Mouse (Mus musculus) limb, embryonic 15.5 days (tissue): ENCODE measurements around the gene Abcd4. TPM values are rescaled to one million over a fixed set of nuclear protein-coding genes. Genes with fewer than 3 reads are reported as not detected.
A peak's percentile ranks its signal among the peaks of the same experiment; 100 is the strongest.

Source experiments
- ATAC-seq: fragments of 200-750 bp; cut with Nextera tagmentation; 2 replicates; pipeline ENCODE4 v1.8.0; 2017; ENCODE audit warnings: low read depth, moderate TSS enrichment; ENCODE audit not compliant: insufficient number of reproducible peaks, low FRiP score, low TSS enrichment
- H3K27ac ChIP-seq: fragments of 300-500 bp; sonication (generic); 2 replicates; pipeline ENCODE4 v1.5.1; 2015; ENCODE audit warnings: moderate library complexity, mild to moderate bottlenecking, inconsistent platforms
- H3K27me3 ChIP-seq: fragments of 300-500 bp; sonication (generic); 2 replicates; pipeline ENCODE4 v1.6.1; 2015; ENCODE audit warnings: inconsistent platforms
- H3K36me3 ChIP-seq: fragments of 300-500 bp; sonication (generic); 2 replicates; pipeline ENCODE4 v1.6.1; 2015; ENCODE audit warnings: inconsistent platforms
- H3K4me1 ChIP-seq: fragments of 300-500 bp; sonication (generic); 2 replicates; pipeline ENCODE4 v1.6.1; 2015; ENCODE audit warnings: inconsistent platforms
- H3K4me2 ChIP-seq: fragments of 300-500 bp; sonication (generic); 2 replicates; pipeline ENCODE4 v1.6.1; 2015; ENCODE audit warnings: mild to moderate bottlenecking, inconsistent platforms
- H3K4me3 ChIP-seq: fragments of 300-500 bp; sonication (generic); 2 replicates; pipeline ENCODE4 v1.5.1; 2015; ENCODE audit warnings: mild to moderate bottlenecking, inconsistent platforms
- H3K9ac ChIP-seq: fragments of 300-500 bp; sonication (generic); 2 replicates; pipeline ENCODE4 v1.6.1; 2015; ENCODE audit warnings: inconsistent platforms
- H3K9me3 ChIP-seq: fragments of 300-500 bp; sonication (generic); 2 replicates; pipeline ENCODE4 v1.6.1; 2016; ENCODE audit warnings: inconsistent platforms
- WGBS: fragments of 180-500 bp; shearing (Covaris S2); methylation state at CpG from one replicate; pipeline ENCODE4 v1.1.7; 2015; 5-methylcytosine and 5-hydroxymethylcytosine counted together
- polyA plus RNA-seq: library from polyadenylated mRNA; unstranded; fragments of >200 nt; fragmentation: Nextera tagmentation; extraction: Ambion mirVana; gene quantifications from 2 replicates; pipeline ENCODE4 v1.2.1, GENCODE M21; 2015

Gene Abcd4
- polyA plus RNA-seq, 1 experiment from 2014 or later: 15.7 TPM

DNA sequence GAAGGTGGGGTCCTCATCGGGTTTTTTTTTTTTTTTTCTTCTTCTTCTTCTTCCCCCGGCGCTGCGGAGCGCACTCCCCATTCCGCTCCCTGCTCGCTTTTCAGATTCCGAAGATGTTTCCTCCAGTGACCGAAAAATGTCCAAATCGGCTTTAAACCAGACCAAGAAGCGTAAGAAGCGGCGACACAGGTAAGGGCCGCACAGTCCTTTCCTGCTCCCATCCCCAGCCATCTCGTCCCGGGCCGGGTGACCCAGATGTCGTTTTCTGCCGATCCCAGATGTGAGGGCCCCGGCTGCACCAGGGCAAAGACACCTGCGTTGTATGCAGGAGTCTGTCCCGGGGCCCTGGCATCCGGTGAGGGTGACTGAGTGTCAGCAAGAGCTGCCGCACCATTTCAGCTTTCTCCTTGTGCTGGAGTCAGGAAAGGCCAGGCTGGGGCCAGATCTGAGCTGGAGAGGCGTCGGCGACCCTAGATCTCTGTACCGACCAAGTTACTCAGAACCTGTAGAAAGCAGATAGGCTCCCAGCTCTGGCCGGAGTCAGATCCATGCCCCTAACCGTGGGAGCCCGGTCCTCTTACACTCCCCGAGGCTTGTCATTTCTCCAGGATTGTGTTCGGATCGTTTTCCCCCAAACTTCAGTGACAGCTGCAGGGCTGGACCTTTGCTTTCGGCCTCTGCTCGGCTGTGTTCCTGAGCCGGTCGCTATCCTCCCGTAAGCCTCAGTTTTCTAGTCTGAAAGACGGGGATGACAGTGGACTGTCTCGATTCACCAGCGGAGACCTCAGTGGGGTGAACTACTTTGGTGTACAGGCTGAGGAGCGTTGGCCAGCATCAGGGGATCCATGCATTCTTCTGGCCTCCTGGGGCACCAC, 45.5 kb downstream of the Abcd4 start:
- Histone ChIP-seq H3K27me3 (peaks cover 79% of the 10 kb centered on the region), H3K4me1 (peaks cover 27% of the 10 kb centered on the region), H3K27ac (no peak overlapping the region), H3K4me2 (peak overlapping the region; percentile 29), H3K9ac (no peak overlapping the region), H3K36me3 (no peaks in the 10 kb centered on the region), H3K4me3 (peak overlapping the region; percentile 11), H3K9me3 (no peaks in the 10 kb centered on the region)
- no peak for ATAC-seq
- WGBS: 4% methylated on average over 43 of the region's 43 CpGs

DNA sequence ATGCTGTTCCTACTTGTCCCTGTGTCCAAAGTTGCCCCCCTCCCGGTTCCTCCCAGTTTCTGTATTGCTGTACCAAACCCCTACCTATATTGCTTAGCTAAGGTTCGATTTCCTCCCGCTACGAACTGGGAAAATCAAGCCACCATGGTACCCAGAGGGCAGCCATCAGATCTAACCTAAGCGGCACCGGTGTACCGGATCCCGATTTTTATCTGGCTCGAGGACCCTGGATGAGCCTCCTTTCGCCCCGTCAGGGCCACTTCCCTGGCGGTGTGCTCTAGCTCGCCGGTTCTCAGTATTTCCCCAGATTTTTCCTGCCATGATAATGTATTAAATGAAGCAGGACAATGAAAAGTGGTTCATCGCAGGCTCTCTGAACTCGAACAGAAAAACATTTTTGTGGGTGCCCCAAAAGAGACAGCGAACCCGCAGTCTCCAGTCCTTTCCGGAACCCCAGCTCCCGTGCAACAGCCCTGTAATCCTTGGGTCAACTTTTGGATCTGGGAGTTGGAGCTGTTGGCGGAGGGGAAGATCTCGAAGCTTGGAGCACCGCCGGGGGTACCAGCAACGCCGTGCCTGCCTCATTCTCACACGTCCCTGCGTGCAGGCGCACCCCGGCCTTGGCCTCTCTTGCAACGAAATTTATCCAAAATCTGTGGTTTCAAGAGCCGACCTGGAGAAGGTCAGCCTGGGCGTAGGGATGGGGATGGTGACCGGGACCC, 46.4 kb downstream of the Abcd4 start:
- no peak for ATAC-seq
- Histone ChIP-seq H3K36me3 (no peaks in the 10 kb centered on the region), H3K27ac (no peak overlapping the region), H3K9me3 (no peaks in the 10 kb centered on the region), H3K4me3 (peak overlapping the region; percentile 11), H3K4me1 (peaks cover 27% of the 10 kb centered on the region), H3K4me2 (peak overlapping the region; percentile 29), H3K9ac (no peak overlapping the region), H3K27me3 (peaks cover 82% of the 10 kb centered on the region)
- 4% methylated on average over 34 of the region's 34 CpGs for WGBS

DNA sequence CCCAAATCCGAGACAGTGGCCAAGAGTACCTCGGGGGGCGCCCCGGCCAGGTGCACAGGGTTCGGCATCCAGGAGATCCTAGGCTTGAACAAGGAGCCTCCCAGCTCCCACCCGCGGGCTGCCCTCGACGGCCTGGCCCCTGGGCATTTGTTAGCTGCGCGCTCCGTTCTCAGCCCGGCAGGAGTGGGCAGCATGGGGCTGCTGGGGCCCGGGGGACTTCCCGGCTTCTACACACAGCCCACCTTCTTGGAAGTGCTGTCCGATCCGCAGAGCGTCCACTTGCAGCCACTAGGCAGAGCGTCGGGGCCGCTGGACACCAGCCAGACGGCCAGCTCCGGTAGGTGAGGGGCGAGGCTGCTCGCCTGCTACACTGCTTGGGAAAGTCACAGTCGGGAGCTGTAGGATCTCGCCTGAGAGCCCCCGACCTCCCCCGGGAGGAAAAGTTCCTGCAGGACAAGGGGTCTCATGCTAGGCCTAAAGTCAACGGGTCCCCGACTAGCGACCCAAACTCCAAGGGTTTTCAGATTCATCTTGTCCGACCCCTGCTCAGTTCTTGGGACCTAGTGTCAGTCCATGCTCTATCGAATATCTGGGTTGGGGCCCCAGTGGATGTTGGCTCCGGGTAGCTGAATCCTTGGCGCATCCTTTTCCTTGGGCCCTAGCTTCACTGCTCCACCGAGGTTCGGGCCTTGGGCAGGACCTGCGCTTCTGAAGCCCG, 47.1 kb downstream of the Abcd4 start:
- Histone ChIP-seq H3K27me3 (peaks cover 80% of the 10 kb centered on the region), H3K9ac (no peak overlapping the region), H3K27ac (no peak overlapping the region), H3K9me3 (no peaks in the 10 kb centered on the region), H3K4me1 (peaks cover 27% of the 10 kb centered on the region), H3K4me2 (peak overlapping the region; percentile 6; the same call in 1 of the 2 replicates), H3K36me3 (no peaks in the 10 kb centered on the region), H3K4me3 (peak overlapping the region; percentile 7)
- no peak; the same call in 1 of the 2 replicates for ATAC-seq
- WGBS: 4% methylated on average over 40 of the region's 40 CpGs

DNA sequence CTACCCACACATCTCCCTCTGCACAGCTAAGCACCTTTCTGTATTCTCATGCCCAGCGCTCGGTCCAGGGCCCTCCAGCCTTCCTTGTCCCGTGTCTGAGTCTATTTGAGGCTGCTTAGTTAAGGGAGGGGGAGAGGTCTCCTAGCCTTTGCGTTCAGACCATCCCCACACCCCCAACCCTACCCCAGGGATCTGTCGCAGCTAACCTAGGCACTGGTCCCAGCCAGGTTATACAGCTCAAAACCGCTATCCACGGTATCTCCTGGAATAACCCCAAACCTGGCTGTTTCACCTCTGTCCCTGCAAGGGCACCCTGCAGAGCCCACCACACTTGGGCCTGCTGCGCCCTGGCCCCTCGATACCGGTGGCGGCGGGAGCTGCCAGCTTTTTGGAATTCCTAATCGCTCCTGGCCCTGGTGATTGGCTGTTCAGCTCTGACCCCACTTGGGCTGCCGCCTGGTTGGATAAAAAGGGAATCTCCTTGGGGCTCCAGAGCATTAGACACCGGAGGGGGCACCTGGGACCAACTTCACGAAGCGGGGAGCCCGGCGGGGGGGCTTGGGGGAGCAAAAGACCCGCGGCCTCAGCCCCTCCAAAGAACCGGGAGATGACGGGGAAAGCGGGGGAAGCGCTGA, 47.8 kb downstream of the Abcd4 start, which contains the start of gene Vsx2:
Gene Vsx2 (plus strand): TSS at position 427 of the 635 bp plus-strand sequence.
- H3K9me3 ChIP-seq: no peaks in the 10 kb centered on the region
- 4% methylated on average over 25 of the region's 25 CpGs for WGBS
- H3K27ac ChIP-seq: no peak within 1 kb of the TSS
- H3K4me3 ChIP-seq: peak within 1 kb of the TSS; percentile 7
- peaks cover 83% of the 10 kb centered on the region for H3K27me3 ChIP-seq
- H3K36me3 ChIP-seq: no peaks in the 10 kb centered on the region
- no peak for ATAC-seq
- no peak within 1 kb of the TSS for H3K9ac ChIP-seq
- H3K4me2 ChIP-seq: peak within 1 kb of the TSS; percentile 6
- H3K4me1 ChIP-seq: peaks cover 27% of the 10 kb centered on the region

DNA sequence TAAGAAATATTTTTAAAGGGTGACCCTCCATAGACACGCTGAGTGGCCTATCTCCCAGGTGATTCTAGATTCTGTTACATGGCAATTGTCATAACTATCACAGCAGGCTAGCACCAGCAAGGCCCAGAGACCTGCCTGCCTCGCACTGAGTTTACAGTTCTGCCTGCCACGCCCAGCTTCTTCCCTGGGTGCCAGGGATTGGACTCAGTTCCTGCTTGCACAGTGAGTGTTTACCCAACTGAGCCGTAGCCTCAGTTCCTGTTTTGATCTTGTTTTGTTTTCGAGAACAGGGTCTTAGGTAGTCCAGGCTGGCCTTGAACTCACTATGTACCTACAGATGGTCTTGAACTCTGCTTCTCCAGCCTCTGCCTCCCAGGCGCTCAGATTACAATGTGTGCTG, 49.6 kb downstream of the Abcd4 start:
- peaks cover 27% of the 10 kb centered on the region for H3K4me1 ChIP-seq
- ATAC-seq: no peak
- 76% methylated on average over 6 of the region's 6 CpGs for WGBS
- no peak overlapping the region for H3K9ac ChIP-seq
- H3K9me3 ChIP-seq: no peaks in the 10 kb centered on the region
- no peaks in the 10 kb centered on the region for H3K36me3 ChIP-seq
- no peak overlapping the region for H3K4me2 ChIP-seq
- H3K27ac ChIP-seq: no peak overlapping the region
- H3K4me3 ChIP-seq: no peak overlapping the region
- H3K27me3 ChIP-seq: peaks cover 79% of the 10 kb centered on the region

DNA sequence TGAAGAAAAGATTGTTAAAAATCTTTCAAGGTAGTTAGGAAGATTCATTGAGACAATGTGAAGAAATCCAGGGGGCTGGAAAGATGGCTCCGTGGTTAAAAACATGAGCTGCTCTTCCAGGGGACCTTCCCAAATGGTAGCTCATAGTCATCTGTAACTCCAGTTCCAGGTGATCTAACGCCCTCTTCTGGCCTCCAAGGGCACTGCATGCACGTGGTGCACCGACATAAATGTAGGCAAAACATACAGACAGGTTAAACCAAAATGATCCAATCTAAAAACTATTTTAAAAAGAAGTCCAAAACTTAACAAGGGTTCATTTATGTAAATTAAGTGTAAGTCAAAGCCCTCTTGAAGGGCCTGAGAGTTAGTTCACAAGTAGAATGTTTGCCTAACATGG, 54.7 kb downstream of the Abcd4 start:
- H3K4me3 ChIP-seq: no peak overlapping the region
- H3K9ac ChIP-seq: no peak overlapping the region
- 55% methylated on average over 4 of the region's 4 CpGs for WGBS
- H3K27me3 ChIP-seq: peaks cover 29% of the 10 kb centered on the region
- H3K27ac ChIP-seq: no peak overlapping the region
- H3K4me2 ChIP-seq: no peak overlapping the region
- no peak for ATAC-seq
- no peaks in the 10 kb centered on the region for H3K4me1 ChIP-seq
- no peaks in the 10 kb centered on the region for H3K9me3 ChIP-seq
- H3K36me3 ChIP-seq: no peaks in the 10 kb centered on the region

DNA sequence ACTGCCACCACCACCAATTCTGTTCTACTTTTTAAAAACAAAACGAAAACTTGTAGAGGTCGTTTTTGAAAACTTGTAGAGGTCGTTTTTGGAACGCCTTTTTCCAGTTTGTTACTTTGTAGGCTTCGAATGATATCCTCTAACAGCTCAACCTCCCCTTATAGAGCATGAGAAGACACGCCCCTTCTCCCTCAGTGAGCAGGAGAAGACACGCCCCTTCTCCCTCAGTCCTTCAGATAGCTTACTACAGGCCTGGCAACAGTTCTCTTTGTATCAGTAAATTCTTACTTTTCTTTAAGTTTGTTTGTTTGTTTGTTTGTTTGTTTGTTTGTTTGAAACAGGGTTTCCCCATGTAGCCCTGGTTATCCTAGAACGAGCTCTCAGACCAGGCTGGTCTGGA, 62.0 kb downstream of the Abcd4 start:
- Histone ChIP-seq H3K4me3 (no peak overlapping the region), H3K4me1 (no peaks in the 10 kb centered on the region), H3K4me2 (no peak overlapping the region), H3K36me3 (no peaks in the 10 kb centered on the region), H3K27me3 (no peaks in the 10 kb centered on the region), H3K9me3 (no peaks in the 10 kb centered on the region), H3K27ac (no peak overlapping the region), H3K9ac (no peak overlapping the region)
- no peak for ATAC-seq
- WGBS: 57% methylated on average over 8 of the region's 8 CpGs

Other genes with a start within 250 kb of the Abcd4 start
- gene Entpd5, start 208.4 kb downstream of the Abcd4 start, polyA plus RNA-seq: 16.2 and 16.4 TPM in 2 replicates
- gene Bbof1, start 208.3 kb downstream of the Abcd4 start, polyA plus RNA-seq: 1.0 and 1.8 TPM in 2 replicates
- gene Rnf113a2, start 200.2 kb downstream of the Abcd4 start, polyA plus RNA-seq: 24.7 TPM in 2 replicates
- gene Aldh6a1, start 166.4 kb downstream of the Abcd4 start, polyA plus RNA-seq: 35.8 and 37.8 TPM in 2 replicates
- gene Lin52, start 166.0 kb downstream of the Abcd4 start, polyA plus RNA-seq: 19.5 and 19.6 TPM in 2 replicates
- 0.09 and 0.19 TPM in 2 replicates for gene Vsx2, start 47.7 kb downstream of the Abcd4 start, polyA plus RNA-seq
- not detected in 2 replicates for gene Vrtn, start 23.6 kb upstream of the Abcd4 start, polyA plus RNA-seq
- gene Syndig1l, start 81.4 kb upstream of the Abcd4 start, polyA plus RNA-seq: not detected in 2 replicates
- 72.0 and 76.6 TPM in 2 replicates for gene Npc2, start 155.7 kb upstream of the Abcd4 start, polyA plus RNA-seq
- 113 TPM in 2 replicates for gene Isca2, start 155.8 kb upstream of the Abcd4 start, polyA plus RNA-seq